Mouse (Mus musculus) v-Abl transformed pro-B cells (cell line): ENCODE measurements at regions not wholly inside any gene's neighbourhood (a gene's known extent, or its start where the extent isn't known, plus 50 kb on each side); places are given as distances from the start of the nearest gene placed in this dataset.

Source experiments
- in situ Hi-C, 2 experiments: fragments of 400-800 bp; cut with MboI; formaldehyde crosslinking; loops; one replicate each; pipeline ENCODE4 v1.15.1; 2025; ENCODE audit not compliant: unreplicated experiment in 2 of 2

- in situ Hi-C loops = loop anchor here (5.0 to 25.0 kb wide), 5 partner anchors 50 to 1508 kb away; no protein-coding TSS in a partner anchor
These were observed 50.9 kb upstream of the Kap start for GRCm38 (mm10) chr6:133904501-133904900.

- in situ Hi-C loops = no loop called here
These were observed 81.1 kb upstream of the Kap start for GRCm38 (mm10) chr6:133934667-133935066.

DNA sequence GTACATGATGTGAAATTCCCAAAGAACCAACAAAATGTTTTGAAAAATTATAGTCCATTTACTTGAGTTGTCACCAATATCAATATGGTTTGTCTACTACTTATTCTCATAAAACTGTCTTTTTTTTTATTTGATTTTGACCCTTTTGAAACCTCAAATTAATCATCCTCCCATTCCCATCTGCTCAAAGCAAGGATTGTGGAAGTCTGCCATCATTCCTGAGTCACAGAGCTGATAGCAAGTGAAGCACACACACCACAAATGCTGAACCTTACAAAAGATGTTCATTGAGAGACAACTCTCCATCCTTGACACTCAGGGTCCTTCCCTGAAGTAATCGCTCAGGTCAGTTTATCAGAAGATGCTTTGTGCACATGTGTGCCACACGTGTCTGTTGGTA lies 82.1 kb upstream of the Kap start:
- in situ Hi-C loops = no loop called here

DNA sequence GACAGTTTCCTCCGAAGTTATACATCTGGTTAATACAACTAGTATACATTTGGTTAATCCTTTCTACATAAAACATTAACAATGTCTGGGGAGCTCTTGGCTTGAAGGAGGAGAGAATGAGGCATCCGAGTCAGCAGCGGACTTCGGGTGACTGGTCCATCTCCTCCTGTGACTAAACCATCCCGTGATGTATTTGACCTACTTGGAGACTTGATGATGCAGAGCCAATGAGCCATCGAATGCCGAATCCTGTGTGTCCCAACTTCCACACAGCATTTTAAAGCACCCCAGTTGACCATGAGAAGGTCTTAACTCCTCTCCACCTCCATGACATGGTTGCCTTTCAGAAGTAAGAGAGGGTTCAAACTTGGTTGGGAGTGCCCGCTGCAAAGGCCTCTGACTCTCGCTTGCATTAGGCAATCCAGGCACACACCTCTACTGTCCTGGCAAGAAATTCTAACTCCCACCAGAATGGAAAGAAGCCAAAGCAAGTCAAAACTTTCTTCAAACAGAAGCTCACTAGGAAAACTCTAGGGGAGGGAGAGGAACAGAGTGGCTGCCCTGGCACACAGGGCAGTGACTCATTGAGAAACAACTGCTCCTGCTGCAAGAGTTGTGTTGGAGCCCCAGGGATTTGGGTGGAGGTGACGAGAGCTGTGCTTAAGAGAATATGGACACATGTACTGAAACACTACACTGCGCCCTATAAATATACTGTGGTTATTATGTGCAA lies 75.4 kb upstream of the Etv6 start:
- in situ Hi-C loops = loop anchor here (5.0 to 10.0 kb wide), 5 partner anchors 53 to 427 kb away; no protein-coding TSS in a partner anchor

DNA sequence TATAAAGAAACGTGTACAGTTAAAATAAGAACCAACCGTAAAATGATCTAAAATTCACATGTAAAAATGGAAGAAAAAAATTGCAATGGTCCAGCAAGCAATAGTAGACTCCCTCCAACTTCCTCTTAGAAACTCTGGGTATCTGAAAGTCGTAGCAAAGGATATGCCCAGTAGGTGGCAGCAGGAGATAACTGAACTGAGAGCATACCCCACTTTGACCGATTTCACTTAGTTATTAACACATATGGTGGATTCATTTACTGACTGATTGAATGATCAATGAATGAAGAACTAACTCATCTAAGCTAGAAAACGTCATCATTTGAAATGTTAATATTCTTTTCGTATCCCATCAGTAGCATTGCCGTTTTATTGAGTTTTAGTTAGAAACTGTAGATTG lies 74.8 kb upstream of the Etv6 start:
- in situ Hi-C loops = loop anchor here (5.0 to 10.0 kb wide), 3 partner anchors 284 to 427 kb away; no protein-coding TSS in a partner anchor

- in situ Hi-C loops = loop anchor here (5.0 to 10.0 kb wide), 3 partner anchors 282 to 425 kb away; no protein-coding TSS in a partner anchor
These were observed 72.9 kb upstream of the Etv6 start for GRCm38 (mm10) chr6:133962641-133963040.

DNA sequence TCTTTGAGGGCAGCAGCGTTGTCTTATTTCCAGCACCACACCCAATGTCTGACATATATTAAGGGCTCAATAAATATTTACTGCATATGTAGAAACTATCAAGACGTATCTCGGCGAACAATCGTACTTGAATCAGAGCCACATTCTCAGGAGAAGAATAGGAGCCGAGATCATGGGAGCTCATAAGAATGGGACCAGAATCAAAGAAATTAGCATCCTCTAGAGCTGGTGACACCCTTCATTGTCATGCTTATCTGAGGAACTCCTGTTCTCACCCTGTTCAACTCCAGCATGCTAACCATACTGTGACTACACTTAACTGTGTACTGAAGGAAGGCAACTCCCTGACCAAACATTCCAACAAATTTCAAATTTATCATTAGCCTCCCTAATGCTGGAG lies 72.2 kb upstream of the Etv6 start:
- in situ Hi-C loops = loop anchor here (5.0 to 10.0 kb wide), 3 partner anchors 282 to 424 kb away; no protein-coding TSS in a partner anchor

- in situ Hi-C loops = loop anchor here (10.0 kb wide), 1 partner anchor 278 kb away; no protein-coding TSS in a partner anchor
These were observed 68.2 kb upstream of the Etv6 start for GRCm38 (mm10) chr6:133967286-133967685.

GRCm38 (mm10) chr6:133972054-133972705 lies 63.3 kb upstream of the Etv6 start:
- in situ Hi-C loops = no loop called here

DNA sequence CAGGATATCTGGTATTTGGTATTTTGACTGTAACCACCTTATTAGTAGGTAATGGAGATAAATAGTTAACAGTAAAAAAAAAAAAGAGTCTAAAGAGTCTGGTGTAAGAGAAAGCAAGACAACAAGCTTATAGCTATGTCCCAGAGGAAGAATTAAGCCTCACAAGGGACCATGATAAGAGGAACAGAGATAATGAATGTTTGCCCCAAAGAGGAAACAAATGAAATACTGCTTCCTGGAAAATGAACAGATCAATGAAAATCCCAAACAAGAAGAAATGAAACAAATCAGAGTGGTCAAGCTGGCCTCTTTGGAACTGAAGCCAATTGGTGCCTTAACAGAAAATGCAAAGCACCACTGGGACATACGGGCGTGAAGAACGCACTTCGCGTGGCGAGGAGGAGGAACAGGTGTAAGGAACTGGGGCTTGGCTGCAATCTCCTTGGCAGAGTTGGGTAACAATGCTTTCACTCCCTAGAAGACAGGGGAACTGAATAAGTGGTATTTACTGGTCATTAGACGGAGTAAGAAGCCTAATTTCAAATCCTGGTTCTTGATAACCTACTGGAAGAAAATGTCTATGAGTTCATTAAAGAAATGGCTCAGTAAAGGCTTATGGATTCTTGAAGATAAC lies 62.2 kb upstream of the Etv6 start:
- in situ Hi-C loops = no loop called here

DNA sequence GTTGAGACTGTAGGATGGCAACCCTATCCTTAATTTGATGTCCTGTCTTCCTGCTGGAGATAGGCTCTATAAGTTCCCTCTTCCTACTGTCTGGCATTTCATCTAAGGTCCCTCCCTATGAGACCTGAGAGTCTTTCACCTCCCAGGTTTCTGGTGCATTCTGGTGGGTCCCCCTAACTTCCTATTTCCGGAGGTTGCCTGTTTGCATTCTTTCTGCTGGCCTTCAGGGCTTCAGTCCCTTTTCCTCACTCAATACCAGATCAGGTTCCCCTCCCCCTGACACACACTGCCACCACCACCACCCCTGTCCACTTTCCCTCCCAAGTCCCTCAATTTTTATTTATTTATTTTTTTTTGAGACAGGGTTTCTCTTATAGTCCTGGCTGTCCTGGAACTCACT lies 59.5 kb upstream of the Etv6 start:
- in situ Hi-C loops = no loop called here

DNA sequence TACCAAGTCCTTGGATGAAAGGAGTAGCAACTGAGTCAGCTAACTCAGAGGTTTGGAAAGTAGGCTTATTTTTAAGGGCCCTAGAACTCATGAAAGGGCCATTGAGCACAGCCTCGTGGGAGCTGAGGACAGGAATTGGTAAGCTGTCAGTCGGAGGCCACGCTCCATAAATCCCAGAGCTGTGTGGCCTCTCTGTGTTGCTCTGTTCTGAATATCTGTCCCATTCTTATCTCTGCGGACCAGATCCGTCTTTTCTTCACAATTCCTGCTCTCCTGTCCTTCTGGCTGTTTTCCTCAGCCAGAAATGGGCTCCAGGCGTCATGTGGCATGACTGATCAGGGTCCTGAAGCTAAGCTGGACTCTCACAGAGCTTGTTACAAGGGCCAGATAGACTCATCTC lies 58.6 kb upstream of the Etv6 start:
- in situ Hi-C loops = no loop called here

- in situ Hi-C loops = no loop called here
These were observed 51.5 kb upstream of the Etv6 start for GRCm38 (mm10) chr6:133983804-133984514.

- in situ Hi-C loops = no loop called here
These were observed 50.7 kb upstream of the Etv6 start for GRCm38 (mm10) chr6:133984666-133985355.
